Mouse (Mus musculus) frontal cortex, postnatal 14 days (tissue): ENCODE data around the gene Tprkb.
"Not testable (repeated sequence)": the region's sequence is repeated elsewhere in the genome, so short reads cannot be mapped to it uniquely, and the experiment has no call there.

ENCODE experiments used
- DNase-seq, 2 experiments: peaks; one replicate each; pipeline ENCODE4 v3.0.0; 2022; ENCODE audit warnings: low spot score in 2 of 2

Tprkb gene

DNA sequence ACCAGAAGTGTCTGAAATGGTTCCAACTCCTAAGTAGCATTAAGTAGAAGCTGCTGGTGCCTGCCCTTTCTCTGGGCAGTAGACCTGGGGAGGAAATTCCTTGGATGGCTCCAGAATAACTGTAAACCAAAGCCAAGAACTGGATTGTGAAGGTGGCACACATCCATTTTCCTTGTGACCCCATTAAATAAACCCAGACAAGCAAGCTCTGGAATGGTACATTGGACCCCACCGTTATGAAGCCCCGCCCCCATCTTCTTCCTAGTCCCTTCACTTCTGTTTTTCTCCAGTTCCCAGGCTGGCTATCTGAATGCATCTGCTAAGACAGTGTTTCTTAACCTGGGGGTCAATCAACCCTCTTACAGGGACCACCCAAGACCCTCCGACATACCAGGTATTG is at the start of gene Tprkb:
Gene Tprkb (plus strand): TSS at position 279 of the 400 bp plus-strand sequence.
- DNase-seq = no peak

DNA sequence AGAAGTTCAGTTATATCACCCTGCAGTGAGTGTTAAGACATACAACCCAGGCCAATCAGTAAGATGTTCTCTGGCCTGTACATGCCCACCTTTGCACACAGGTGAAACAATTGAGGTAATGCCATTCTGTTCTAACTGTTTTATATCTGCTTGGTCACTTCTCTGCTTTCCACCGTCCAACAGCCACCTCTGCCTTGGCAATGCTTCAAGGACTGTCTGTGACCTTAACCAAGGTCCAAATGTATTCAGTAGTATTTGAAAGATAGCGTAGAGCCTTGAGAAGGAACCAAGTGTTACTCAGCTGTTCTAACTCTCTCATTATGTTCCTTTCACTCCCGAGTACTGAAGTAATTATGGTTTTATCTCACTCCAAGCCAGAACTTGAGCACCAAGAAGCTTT is 49.1 kb upstream of the Tprkb start:
- DNase-seq = no peak

DNA sequence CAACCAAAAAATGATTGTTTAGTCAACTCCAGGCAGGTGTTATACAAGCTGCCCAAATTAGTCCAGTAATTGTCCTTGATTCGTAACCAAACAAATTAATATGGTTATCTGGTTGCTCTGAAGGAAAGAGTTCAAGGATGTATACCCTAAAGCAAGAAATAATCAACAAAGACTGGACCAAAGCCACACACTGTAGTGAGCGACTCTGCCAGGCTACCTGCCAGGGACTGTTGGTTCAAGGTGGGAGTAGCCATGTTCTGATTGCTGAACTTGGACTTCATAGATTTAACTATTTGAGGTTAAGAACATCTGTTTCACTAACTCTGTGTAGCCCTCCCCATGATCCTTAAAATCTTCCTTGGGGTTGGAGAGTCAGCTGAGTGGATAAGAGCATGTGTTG is 48.5 kb upstream of the Tprkb start:
- no peak for DNase-seq

DNA sequence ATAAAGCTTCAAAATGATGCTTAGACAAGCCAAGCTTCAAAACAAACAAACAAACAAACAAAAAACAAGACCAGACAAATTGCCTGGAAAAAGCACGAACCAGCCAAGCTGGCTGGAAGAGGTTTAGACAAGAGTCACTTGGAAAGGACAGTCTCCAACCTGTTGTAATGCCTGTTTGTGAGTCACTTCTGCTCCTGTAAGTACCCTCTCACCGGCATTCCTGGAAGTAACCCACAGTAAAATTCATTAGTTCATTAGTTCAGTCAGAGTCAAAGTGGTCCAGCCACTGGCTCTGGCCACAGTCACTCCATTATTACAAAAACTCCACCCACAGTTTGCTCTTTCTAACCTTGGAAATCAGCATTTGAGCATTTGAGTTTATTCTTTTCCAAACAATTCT is 47.8 kb upstream of the Tprkb start:
- DNase-seq = no peak

DNA sequence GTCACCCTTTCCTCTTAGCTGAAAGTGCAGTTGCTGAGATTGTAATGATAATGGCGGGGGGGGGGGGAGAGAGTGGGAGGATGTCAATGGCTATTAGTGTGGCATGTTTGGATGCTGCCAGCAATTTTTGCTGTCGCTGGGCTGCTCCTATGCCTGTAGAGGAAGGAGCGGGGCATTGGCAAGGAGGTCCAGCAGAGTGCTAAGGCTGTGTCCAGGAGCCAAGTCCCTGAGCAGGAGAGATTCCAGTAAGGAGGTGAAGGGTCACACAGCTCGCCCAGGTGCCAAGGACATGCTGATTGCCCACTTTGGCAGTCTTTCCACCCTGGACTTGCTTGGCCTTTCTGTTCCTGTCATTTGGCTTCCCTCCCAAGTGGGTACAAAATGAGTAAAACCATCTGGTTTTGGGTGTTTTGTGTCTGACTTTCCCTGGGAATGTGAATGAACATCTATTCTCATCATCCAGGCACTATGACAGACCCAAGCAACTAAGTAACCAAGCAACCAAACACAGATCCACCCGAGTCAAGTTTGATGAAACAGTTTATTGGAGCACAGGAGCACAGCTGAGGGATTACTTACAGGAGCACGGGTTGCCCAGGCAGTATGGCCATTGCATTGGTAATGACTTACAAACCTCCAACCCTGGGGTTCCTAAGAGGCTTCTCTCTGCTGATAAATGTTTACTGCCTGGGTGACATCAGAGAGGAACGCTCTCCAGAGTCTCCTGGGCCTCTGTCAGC is 46.6 kb upstream of the Tprkb start:
- DNase-seq = peak in 1 of 2 experiments; percentile 16

DNA sequence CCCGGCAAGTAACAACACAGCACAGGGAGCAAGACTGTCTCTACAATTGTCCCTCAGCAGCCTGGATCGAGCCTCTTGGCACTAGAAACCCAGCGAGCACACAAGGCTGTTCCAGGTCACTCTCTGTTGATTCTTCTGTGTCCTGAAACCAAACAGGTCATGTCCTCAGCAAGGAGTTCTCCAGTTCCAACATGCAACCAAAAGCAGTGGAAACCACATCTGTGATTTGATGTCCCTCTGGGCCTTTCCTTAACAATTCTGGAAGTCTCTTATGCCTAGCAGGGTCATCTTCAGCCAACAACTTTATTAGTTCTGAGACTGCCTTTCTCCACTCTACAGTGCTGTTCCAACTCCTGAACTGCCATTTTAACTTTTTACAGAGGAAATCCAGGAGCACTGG is 45.5 kb upstream of the Tprkb start:
- DNase-seq = not testable (repeated sequence)

DNA sequence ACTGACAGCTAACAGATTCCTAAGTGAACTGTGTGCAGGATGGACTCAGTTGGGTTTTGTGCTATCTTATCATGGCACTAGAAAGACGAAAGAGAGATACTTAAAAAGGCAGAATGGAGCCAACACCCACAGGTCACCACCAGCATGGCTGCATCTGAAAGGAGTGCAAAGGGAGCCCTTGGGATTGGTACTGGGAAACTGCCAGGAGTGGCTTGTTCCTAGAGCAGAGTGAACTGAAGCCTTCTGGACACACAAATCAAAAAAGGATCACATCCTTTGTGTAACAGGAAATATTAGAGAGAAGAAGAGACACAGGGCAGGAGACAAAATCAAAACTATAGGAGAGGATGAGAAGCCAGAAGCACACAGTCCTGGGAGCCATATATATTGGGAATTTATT is 44.7 kb upstream of the Tprkb start:
- not testable (repeated sequence) for DNase-seq

DNA sequence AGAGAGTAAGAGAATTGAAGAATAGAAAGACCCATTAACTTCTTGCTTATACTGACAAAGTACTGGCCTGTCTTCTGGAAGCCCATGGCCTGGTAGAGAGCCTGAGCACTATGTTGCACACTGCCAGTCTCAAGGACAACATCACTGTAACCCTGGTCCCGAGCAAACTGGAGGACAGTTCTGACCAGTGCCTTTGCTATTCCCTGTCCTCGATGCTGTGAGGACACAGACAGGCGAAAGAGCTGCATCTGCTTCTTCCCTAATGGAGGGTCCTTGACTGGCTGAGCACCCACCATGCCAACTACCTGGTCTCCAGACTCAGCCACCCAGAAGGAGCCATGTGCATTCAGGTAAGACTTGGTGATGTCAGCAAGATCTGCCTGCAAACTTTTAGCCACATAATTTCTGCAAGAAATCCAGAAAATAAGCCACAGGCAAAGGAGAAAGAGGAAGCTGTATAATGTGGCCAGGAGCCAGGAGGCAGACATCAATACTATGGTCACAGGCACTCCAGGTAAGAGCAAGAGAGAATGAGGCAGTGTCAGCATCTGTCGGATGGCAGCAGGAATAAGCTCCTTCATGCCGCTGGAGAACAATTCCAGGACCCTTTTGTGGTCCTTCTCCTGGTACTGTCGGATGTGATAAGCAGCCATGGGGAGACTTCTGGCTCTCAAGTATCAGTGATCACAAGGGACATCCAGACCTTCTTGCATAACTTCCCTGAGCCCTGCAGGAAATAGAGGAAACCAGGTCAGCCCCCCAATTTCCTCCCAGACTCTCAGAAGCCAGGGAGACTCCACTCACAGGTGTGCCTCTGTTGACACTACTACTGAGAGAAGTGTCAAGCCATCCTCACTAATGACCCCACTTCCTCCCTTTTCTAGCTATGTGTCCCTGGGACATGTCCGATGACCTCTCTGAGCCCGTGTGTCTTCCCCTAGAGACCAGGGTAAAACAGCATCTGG is 43.7 kb upstream of the Tprkb start:
- DNase-seq = no peak

DNA sequence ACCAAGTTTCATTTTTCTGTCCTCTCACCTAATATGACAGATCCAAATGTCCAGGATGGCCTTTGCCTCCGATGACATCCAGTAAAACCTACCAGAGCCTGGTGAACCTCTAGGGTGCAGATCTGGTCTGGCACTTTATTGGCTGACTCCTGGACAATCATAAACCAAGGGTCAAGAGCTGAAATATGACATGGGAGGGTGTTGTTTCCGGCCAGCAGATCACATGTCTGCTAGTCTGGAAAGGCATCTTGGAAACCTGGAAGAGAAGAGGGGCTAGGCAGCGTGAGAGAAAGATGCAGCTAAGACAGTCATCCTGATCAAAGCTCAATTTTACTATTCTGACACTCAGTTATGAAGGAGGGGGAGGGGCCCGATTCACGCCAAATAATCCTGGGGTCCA is 42.7 kb upstream of the Tprkb start, which contains the start of gene Nat8f2:
Gene Nat8f2 (minus strand): TSS at position 153 of the 400 bp plus-strand sequence.
- not testable (repeated sequence) for DNase-seq

DNA sequence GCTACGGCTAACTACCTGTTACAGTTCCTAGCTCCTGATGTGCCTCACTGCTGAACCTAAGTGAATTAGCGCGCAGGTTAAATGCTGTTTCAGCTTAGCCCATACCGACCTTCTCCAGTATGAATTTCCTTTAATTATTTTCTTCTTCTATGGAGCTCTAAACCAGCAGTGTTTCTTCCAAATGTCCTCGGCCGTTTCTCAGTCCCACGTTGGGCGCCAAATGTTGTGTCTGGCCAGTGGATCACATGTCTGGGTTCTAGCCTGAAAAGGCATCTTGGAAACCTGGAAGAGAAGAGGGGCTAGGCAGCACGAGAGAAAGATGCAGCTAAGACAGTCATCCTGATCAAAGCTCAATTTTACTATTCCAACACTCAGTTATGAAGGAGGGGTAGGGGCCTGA is 28.4 kb upstream of the Tprkb start:
- not testable (repeated sequence) for DNase-seq

DNA sequence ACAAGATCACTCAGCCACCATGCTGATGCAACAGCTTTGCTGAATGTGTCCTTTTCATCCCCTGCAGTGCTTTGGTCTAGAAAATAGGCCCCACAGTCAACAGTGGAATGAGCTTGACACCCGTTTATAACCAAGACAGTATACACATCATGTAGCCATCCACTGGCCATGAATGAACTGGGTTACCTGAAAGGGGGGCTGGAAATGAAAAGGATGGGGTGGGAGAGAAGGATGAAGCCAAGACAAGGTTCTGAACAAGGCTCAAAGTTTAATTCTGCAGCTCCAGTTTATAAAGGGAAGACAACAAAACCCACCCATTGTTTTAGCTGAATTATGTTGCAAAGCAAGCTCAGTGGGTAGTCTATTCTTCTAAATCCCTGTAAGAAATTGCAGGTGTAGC is 27.4 kb upstream of the Tprkb start:
- DNase-seq = no peak

DNA sequence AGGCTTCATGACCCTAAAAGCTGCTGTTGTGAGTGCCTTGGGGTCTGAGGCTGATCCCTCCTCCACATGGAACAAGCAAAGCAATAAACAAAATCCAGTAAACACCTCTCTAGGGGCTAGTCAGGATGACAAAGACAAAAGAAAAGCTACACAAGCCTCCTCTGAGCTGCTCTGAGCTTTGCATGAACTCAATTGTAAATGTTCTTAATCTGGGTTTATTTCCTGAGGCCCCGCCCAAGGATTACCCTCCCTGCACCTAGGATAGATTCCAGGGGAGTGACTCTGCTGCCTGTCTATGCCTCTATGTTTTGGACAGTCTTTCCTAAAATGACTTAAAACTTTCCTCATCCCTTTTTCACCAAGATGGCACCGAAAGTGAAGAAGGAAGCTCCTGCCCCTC is 22.7 kb upstream of the Tprkb start:
- DNase-seq = no peak

DNA sequence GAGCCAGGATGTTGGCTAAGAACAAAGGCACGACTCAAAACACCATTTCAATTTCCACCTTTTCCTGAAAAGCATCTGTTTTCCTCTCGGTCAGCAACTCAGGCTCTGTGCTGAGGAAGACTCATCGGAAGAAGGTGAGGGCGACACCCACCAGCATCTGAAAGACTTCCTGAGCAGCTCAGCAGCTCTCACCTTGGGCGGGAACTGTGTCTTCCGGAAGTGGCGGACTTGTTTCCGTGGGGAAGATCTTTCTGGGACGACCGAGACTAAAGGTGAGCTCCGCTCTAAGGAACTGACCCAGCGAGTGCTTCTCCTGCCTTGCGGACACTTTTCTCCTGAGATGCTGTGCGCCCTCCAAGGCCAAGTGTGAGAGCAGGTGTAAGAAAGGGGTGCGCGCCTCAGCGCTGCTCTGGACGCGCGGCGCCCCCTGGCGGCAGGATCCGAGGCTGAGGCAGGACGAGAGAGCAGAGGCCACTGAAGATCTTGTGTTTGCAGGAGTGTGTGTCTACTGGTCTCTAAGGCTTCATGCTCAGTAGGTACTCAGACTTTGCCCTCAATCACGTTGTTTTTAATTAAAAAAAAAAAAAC is 16.5 kb upstream of the Tprkb start:
- DNase-seq = not testable (repeated sequence)

DNA sequence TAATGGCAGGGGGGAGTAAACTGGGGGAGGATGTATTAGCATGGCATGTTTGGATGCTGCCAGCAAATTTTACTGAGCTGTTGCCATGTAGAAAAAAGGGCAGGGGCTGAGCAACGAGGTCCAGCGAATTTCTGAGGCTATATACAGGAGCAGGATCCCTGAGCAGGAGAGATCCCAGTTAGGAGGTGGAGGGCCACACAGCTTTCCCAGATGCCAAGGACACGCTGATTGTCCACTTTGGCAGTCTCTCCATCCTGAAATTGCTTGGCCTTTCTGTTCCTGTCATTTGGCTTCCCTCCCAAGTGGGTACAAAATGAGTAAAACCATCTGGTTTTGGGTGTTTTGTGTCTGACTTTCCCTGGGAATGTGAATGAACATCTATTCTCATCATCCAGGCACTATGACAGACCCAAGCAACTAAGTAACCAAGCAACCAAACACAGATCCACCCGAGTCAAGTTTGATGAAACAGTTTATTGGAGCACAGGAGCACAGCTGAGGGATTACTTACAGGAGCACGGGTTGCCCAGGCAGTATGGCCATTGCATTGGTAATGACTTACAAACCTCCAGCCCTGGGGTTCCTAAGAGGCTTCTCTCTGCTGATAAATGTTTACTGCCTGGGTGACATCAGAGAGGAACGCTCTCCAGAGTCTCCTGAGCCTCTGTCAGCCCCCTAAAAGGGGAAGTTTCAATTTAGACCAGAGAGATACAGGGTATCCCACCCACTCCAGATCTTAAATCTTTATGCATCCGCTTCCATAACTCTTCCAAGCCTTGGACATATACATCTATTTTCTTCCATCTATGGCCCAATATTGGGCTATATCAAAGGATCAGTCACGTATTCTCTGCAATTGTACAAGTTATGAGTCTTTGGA is 12.8 kb upstream of the Tprkb start:
- not testable (repeated sequence) for DNase-seq

DNA sequence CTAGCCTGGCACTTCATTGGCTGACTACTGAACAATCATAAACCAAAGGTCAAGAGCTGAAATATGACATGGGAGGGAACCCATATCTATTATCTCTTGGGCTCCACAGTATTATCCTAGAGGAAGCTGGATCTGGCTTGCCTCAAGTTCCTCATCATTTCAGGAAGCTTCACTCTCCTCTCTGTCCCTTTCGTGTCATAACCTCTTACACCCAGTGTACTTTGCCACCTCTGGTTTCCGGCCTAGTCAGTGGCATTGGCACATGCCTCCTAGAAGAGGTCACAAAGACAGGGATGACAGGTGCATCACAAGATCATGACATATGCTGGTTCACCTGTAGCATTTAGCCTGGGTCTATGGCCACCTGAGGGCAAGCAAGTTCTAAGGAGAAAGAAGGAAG is 9.4 kb upstream of the Tprkb start:
- no peak for DNase-seq

DNA sequence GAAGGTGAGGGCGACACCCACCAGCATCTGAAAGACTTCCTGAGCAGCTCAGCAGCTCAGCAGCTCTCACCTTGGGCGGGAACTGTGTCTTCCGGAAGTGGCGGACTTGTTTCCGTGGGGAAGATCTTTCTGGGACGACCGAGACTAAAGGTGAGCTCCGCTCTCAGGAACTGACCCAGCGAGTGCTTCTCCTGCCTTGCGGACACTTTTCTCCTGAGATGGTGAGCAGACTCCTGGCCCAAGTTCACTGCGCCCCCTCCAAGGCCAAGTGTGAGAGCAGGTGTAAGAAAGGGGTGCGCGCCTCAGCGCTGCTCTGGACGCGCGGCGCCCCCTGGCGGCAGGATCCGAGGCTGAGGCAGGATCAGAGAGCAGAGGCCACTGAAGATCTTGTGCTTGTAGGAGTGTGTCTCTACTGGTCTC is 7.0 kb upstream of the Tprkb start, which contains the start of gene Nat8f4:
Gene Nat8f4 (minus strand): TSS at position 243 of the 420 bp plus-strand sequence.
- DNase-seq = peak; percentile 64 to 77

DNA sequence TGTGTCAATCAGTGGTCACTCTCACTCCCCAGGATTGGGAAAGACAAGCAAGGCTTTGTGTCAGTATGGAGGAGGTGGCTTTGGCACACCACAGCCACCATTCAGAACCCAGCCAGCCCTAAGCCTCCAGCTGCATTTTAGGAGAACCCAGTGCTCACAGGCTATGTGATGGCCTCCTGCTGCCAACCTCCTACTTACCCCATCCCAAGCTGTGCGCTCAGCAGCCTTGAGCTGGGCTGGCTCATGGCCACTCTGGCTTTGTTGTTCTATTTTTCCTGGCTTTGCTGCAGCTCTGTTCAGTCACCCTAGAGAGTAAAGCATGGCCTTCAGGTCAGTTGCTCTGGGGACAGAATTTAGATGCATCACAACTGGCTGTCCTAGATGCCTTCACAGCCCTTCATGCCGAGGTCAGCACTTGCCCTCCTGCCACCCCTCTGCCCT is 4.7 kb upstream of the Tprkb start:
- DNase-seq = peak; percentile 23 to 69

DNA sequence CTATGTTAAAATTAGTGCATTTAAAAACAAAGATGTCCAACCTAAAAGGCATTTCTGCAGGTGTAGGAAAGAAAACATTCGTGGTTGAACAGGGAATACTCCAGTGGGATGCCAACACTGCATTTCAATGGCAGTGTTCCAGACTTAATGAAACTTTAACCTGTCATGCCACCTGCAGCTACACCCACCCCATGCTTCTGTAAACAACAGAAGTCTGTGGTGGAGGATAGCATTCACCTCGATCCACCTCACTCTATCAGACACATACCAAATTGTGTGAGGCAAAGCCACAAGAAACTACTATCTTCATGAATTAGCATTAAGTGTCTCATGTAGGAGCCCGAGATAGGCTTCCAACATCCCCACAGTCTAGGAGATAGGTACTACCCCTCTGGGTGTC is 3.3 kb upstream of the Tprkb start:
- DNase-seq = no peak

DNA sequence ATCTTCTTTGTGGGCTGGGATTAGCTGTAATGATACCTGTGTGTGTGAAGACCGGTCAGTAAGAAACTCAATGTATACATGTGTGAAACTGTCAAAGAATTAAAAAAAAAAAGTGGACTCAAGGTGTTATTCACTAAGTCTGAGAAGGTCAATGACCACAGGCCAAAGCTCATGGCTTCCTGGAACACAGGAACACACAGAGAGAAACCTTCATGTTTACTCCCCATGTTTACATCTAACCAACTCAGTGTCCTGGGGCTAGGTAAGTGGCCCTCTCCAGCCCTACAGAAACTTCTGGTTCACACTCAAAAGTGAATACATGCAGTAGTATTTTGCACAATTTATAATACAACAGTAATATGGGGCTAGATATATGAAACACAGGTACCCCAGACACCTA is 2.0 kb upstream of the Tprkb start:
- DNase-seq = no peak

DNA sequence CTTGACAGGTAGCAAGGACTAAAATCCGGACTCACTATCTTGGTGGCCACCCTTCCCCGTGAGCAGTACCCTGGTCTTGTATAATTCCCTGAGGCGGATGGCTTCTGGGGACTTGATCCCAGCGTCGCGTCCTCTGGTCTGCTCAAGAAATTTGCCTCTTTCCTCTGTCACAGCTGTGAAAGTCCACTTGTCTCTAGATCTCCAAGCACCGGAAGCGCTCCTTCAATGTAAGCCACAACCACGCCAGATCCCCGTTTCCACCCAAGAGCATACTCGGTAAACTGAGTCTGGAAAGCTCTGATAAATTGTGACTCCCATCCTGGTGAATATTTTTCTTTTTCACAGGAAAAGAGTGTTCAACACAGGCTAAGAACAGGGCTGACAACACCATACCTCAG is 3.5 kb downstream of the Tprkb start:
- peak in 1 of 2 experiments; percentile 20 for DNase-seq
